Mouse (Mus musculus) liver, adult 2 months (tissue): ENCODE results near the gene Snx4.

Experiments
- CTCF ChIP-seq: fragments of 200-500 bp; IDR thresholded peaks from 2 replicates; pipeline ENCODE4 v1.5.1; 2011; ENCODE audit warnings: low read depth, low read length, control low read depth
- POLR2A ChIP-seq: fragments of 200-500 bp; IDR thresholded peaks from 2 replicates; pipeline ENCODE4 v1.6.1; 2011; ENCODE audit warnings: low read length, control low read depth; ENCODE audit not compliant: insufficient read depth; ENCODE audit errors: extremely low read depth

- TF ChIP-seq POLR2A (no peak), CTCF (no peak)
Observed at GRCm38 (mm10) chr16:33255601-33256000, 4.4 kb downstream of the Snx4 start.
